Mouse (Mus musculus) adipocyte (in vitro differentiated cells): ENCODE measurements at regions not wholly inside any gene's neighbourhood (a gene's known extent, or its start where the extent isn't known, plus 50 kb on each side); places are given as distances from the start of the nearest gene placed in this dataset.
A peak's percentile ranks its signal among the peaks of the same experiment; 100 is the strongest.

ENCODE experiments used
- DNase-seq: peaks from one replicate; pipeline ENCODE4 v3.0.0-alpha.2; 2016; ENCODE audit warnings: low spot score

DNA sequence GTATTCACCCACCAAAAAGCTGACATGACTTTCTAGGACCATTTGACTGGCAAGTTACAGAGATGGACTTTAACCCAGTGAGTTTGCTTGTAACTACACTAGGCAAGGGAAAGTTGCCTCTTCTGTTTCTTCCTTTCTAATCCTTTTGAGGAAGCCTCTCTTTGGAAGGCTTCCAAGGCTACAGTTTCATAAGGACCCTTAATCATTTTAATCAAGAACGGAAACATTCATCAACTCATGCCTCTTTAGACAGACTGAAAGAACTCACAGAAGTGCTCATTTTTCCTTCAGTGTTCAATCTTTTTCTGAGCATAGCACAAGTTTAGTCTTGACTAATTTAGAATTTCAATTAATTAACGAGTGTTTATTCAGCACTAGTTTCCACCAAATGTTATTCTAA is 84.2 kb downstream of the Ddx1 start:
- DNase-seq = no peak

DNA sequence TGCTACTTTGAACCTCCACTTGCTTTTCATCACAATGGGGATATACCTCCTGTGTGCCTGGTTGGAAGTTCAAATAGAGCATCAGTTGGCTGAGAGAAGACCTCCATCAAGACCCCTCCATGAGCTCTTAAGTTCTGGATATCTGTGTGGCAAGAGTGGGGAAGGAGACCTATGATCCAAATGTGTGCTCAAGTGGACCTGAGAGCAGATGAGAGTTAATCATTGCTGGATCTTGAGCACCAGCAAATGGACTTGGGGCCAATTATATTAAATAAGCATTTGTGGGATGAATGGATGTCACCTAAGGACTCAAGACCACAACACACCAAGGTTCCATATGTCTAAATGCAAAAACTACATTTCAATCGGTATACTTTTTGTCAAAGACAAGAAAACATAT is 88.0 kb downstream of the Ddx1 start:
- DNase-seq = no peak

DNA sequence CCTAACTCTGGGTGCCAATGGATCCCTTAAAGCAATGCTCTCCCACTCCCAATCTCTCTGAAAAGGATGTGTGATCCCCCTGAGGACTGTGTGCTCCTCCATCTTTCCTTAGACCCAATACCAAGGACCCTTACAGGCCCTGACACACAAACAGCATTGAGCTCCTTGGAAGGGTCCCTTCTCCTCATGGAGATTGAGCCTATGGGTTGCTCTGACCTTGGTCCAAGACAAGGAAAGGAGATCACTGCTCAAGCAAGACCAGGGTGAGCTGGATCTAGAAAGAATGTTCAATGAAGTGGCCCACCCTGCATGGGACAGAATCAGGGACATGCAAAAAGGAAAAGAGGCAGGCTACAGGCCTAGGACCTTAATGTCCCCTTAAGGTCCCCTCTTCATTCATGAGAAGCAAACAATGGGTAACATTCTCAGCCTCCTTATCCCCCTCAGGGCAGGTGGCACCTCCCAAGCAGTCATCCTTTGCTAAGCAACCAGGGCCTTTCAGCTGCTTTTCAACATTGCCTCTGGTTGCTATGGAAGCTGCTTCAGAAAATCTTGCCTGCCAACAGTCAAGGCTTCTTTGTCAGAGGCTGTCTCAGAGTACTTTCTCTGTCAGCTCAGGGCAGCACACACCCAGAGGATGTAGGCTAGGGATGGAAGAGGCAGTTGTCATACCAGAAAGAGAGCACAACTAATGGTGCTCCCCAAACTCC is 89.5 kb downstream of the Ddx1 start:
- no peak for DNase-seq

DNA sequence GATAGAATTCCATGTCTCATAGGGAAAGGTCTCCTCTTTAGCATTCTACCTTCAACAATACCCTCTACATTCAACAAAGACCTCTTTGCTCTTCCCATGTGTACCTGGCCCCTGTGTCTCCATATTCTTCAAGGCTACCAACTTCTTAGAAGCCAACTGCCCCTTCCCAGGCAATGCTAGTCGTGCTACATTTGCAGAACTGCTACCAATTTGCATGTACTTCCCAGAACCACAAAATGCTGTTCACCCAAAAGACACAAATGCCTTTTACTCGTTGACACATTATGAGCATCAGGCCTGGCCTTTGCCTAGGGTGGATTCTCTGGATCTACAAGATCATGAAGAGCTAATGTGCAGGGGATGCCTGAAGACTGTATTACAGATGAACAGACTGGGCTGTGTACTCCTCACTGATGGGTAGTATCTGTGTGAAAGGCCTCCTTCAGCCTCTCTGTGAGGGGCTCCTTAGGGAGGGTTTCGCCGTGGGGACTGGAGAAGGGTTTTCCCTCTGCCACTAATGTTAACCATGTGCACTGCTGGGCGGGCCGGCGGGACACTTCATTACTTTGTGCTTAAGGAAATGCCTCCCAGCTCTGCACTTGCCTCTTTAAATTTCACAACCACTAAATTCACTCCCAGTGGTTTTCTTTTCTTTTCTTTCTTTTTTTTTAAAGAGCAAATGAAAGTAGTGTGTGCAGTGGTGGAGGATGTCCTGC is 91.2 kb downstream of the Ddx1 start:
- no peak for DNase-seq

DNA sequence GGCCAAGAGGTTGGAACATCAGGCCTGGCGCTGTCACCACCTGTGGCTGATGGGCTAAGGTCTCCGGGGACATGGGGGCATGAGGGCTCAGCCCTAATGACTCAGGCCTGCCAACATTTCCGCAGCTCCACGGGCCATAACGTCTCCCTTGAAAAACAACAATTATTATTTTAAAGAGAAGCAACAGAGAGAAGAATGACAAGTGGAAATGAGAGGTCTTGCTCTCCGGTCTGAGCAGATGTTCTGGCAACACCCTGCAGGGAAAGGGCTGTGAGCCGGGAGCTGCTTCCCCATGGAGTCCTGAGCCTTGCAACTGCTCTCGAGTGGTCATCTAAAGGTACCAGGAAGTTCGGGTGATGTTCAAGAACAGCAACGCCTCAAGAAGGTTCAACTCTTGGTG is 91.9 kb downstream of the Ddx1 start:
- DNase-seq = no peak

DNA sequence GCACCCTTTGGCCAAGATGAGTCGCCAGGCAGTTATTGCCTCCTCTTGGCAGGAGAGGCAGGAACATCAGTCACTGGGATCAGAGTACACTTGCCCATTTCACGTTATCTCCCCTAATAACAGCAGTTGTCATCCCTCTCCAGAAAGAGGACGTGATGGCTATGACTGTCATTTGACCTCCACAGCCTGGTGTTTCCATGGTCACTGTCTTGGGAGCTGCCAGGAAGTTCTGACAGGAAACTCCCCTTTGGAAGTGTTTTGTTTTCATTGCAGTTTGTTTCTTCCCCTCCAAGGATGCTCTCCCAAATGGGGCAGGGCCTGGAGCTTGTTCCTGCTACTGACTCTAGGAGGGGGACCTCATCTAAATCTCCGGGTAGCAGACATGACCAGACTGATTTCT is 98.3 kb downstream of the Ddx1 start:
- no peak for DNase-seq

DNA sequence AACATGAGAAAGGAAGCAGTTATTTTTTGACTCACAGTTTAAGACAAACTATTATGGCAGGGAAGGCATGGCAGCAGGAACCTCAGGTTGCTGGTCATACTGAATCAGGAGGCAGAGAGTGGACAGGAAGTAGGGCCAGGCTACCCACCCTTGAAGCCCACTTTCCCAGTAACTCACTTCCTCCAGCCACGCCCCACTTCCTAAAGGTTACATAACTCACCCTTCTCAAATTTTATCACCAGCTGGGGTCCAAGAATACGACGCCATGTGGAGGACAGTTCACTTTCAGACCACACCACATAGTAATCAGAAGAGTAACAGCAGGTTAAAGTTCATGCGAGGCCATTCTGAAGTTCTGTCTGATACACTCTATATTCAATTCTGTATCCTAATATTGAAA is 101.8 kb downstream of the Ddx1 start:
- no peak for DNase-seq

DNA sequence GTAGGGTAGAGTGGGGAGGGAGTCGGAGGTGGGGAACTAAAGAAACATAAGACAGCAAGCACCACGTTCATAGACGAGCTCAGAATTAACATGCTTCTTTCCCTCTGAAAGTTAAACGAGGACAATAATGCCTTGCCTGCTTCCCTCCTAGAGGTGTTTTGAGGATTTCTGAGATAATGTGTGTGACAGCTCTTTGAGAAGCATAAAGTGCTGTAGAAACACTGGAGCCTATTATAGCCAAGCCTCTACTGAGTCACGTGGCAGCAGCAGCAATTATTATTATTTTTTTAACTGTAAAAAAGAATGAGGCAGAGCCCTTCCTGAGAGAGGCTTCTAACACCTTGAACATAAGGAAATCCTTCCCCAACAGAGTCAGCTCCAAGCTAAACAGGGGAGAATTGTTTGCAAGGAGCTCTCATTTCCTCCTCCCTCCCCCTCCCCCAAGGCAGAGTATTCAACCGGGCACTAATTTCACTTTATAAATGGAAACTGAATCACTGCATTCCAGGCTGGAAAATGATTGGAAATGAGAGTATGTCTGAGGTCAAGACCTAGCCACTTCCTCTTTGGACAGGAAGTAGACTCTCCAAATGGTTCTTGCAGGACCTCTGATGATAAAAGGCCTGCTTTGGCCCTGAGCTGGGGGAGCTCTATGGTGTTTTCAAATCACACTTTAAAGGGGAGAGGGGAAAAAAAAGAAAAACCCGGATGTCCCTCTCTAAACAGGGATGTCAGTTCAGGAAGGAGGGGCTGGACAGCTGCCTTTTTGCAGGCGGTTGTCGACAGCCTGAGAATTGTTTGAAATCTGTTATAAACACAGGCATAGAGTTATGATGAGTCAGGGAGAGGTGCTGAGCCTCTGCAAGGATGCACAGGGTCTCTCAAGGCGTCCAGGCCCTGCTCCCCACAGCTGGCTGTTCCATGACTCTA is 103.6 kb downstream of the Ddx1 start:
- peak; percentile 19 for DNase-seq

DNA sequence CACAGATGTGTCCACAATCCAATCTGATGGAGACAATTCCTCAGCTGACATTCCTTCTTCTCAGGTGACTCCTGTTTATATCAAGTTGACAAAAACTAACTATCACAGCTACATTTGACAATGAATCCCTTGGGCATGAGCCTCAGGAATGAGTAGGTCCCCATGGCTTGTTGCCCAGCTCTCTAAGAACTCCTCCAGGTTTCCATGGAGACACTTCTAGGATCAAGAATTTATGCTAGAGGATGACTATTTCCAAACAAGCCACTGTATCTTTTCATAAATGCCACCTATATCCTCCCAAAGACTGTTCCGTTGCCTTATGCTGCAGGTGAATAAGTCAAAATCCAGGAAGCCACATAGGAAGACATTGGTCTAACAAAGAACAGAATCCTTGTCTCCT is 104.3 kb downstream of the Ddx1 start:
- no peak for DNase-seq

DNA sequence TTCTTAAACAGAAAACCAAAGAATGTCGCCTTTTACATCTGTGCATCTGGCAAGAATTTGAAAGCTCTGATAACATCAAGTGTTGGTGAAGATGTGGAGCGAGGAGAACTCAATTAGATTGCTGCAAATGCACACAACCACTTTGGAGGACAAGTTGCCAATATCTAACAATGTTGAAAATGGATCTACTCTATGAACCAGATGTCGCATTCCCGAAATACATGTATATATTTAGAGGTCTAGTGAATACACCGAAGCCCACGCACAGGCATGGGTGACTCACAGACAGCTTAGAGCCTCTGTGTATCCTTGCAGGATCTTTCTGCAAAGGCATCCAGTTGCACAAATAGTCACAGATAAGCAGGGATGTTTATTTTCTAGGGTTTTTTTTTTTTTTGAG is 108.4 kb downstream of the Ddx1 start:
- no peak for DNase-seq

DNA sequence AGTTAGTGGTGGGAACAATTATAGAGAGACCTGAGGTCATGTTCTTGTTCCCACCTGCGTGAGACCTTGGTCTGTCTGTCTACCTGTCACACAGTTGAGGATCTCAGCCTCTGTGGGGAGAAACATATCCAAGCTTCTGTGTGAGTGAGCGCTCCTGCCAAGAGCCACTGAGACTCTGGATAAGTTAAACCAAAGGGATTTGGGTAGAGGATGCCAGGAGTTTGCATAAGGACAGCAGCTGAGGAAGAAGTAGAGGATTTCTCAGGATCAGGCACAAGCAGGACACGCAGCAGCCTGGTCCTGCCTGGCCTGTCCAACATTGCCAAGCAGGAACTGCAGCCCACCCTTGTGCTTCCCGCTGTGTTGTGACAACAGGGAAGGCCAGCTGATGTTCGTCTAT is 109.8 kb downstream of the Ddx1 start:
- DNase-seq = no peak

DNA sequence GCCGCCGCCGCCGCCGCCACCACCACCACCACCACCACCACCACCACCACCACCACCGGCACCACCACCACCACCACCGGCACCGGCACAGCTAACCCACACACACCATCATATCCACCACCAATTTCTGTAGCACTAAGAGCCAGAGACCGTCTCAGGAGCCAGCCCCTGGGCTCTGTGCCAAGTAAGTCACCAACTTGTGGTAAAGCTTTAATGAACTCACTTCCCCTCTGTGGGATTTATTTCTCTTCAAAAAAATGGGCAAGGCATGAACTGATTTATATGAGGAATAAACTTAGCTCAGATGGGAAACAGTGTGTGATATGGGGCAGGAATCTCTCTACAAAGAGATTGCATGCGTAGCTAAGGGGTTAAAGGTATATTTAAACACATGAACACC is 114.8 kb downstream of the Ddx1 start:
- DNase-seq = no peak

DNA sequence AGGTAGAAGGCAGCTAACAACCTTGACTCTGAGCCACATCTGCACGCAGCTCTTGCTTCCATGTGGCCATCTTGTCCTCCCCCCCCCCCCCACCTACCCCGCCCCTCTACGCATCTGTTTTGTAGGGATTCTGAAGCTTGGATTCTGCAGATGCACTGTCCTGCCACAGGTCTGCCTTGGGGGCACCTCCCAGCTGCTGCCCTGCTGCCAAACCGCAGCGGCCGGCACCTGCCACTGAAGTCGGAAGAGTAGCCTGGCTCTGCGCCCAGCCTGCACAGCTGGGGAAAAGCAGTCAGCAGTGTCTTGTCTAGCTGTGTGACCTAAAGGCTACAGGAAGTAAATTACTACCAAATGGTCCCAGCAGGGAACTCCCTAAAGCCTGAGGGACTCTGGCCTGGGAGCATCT is 119.3 kb downstream of the Ddx1 start:
- DNase-seq = no peak

DNA sequence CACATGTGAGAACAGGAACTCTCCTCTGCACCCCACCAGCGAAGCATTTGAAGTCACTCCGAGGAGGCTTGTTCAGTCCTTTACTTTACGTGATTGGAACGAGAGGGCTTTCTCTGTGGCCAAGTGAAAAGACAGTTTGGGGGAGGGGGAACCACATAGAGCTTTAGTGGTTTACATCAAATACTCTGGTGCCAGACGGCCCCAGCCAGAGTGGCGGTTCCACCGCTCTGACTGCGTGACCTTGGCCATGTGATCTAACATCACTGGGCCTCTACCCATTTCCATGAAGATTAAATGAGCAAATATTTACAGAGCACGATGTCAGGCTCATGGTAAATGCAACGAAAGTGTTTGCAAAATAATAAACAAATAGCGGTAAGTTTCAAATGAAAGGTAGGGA is 121.6 kb downstream of the Ddx1 start:
- DNase-seq = no peak

DNA sequence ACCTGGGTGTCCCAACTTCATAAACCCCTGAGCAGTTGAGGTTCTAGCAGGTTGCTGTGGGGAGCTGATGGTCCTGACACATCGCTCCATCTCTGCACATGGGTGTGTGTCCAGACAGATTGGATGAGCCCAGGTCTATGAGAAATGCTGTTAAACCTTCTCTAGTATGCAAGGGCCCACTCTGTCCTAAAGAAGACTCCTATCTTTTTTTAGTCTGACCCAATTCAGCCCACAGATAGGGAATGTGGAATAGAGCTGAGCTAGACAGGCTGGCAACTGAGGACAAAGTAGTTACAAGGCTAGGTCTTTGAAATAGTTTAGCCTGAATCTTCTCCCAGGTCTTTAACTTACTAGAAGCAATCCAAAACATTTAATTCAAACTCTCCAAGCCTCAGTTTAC is 124.0 kb downstream of the Ddx1 start:
- no peak for DNase-seq

DNA sequence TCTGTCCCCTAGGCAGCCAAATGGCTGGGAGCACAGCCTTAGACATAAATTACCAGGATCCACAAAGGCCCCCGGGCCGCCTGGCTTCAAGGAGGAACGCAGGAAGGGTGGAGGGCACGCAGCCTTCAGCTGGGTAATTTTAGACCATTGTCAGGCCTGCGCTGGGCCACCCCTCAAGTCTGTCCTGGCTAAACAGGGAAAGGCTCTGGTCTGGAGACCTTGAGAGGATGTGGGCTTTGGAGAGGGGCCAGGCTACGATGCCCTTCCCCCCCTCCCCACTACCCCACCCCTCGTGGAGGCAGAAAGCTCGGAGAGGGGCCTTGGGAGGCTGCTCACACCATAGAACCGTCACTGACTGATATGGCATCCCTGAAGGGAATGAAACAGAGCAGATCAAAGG is 126.7 kb downstream of the Ddx1 start:
- DNase-seq = no peak

DNA sequence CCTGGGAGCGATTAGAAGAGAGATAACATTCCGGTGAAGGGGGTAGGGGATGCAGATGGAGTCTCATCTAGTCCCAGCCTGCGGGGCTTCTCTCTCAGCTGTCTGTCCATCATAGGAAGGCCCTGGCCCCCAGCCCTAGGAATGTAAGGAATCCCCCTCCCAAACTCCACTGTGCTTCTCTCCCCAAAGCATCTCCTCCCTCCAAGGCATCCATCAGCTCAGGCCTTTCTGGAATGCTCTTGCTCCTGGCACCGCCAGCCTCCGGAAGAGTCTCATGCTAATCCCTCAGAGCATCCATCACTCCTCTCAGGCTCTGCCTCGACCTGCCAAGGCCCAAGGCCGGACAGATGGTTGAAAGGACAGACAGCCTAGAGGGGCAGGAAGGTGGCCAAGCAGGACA is 128.4 kb downstream of the Ddx1 start:
- DNase-seq = no peak

DNA sequence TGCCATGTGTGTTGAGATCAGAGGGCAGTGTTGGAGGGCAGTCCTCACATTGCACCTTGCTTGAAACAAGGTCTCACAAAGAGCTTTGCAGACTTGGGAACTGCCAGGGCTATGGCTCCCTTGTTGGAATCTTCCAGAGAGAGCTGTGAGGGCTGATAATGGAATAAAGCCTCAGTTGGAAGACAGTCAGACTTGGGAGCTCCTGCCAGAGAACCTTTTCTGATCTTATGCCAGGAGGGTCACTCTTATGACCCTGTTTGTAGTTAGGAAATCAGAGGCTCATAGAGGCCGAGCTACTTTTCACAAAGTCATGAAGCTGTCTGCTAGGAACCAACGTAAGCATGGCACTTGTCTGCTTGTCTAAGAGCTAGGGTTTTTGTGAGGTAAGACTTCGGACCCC is 129.4 kb downstream of the Ddx1 start:
- DNase-seq = no peak

DNA sequence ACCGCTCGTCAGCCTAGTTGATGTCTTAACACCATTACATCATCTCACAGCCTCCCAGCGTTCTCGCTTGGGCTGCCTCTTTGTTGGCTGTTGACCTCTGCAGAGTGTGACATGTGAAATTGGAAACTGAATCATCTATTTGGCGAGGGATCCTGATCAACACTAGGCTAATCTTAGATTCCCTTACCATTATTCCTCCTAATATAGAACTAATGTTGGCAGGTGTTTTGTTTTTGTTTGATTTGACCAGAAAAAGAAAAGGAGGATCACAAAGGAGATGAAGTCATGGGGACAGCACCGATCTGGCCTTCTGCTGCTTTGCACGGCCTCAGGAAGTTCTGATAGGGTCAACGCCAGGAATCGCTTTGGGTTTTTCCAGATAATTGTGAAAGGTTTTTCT is 131.0 kb downstream of the Ddx1 start:
- DNase-seq = no peak

DNA sequence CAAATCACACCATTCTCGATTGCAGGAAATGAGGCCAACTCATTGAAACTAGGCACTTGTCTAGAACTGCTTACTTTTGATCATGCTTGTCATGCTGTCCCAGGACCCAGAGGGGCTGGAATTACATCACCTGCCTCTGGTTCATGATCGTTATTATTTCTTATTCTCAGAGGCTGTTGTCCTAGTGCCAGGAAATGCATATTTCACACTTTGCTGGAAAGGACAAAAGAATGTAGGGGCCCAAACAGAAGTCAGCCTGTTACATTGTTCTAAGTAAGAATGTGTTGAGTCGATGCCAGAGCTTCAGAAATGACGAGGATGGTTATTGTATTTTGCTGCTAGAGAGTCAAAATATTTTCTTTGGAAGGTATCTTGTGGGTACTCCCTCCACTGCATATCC is 134.7 kb downstream of the Ddx1 start:
- no peak for DNase-seq

DNA sequence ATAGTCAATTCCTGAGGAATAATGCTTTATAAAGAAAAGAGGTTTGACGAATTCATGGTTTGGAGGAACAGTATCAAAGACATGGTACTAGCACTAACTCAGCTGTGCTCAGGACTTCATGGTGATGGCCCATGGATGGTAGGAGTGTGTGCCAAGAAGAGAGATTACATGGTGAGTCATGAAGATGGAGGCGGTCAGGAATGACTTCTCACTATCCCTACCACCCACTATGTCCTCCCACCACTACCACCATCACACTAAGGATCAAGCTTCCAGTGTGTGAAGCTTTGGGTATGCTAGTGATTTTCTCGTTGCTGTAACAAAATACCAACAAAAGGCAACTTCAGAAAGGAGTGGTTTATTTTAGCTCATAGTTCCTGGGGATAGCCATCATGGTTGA is 142.1 kb downstream of the Ddx1 start:
- DNase-seq = no peak

DNA sequence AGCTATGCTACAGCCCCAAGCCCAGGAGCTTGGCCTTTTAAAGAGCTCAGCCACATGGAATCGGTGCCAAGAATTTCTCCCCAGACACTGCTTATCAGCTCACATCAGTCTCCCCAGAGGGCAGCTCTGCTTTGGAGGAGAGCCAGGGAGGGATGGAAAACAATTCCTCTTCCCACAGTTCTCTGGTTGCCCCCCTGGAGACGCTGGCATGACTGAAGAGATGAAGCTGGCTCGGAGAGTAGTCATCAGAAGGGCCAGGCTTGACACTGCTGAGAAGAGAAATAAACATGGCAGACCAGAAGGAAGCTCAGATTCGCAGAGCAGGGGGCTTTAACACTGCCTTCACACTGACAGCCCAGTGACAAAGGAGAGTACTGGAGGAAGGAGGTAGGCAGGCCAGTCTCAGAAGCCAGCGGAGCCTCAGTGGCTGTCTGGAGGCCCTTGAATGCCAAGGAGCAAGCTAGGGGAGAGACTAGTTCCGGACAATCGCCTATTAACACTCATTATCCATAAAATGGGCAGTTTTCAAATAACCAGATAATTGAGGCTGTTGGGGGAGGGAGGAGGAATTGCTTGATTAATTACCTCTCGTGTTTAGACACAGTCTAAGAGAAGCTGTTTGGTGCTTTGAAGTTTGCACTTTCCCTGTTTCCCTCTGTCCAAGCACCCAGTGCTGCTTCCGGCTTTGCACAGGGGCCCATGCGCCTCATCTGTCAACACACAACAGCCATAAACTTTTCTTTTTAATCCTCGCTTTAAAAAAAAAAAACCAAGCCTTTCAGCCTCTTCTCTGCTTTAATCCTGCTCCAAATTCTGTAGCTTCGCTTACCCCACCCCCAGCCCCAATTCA is 148.3 kb downstream of the Ddx1 start:
- DNase-seq = peak; percentile 7
